Mouse (Mus musculus) MEL (cell line): Measurements from ENCODE around the gene Polr1a. TPM values are rescaled to one million over a fixed set of nuclear protein-coding genes. Genes with fewer than 3 reads are reported as not detected.
A peak's percentile ranks its signal among the peaks of the same experiment; 100 is the strongest.

Source experiments
- DNase-seq: peaks from one replicate; pipeline ENCODE4 v3.0.0; 2011; ENCODE audit warnings: low read depth, low spot score
- H3K27ac ChIP-seq: 2 replicates; pipeline ENCODE4 v1.5.1; 2012; ENCODE audit warnings: low read depth, mild to moderate bottlenecking, control low read depth, low read length, moderate library complexity; ENCODE audit not compliant: control insufficient read depth
- H3K27me3 ChIP-seq, 2 experiments: fragments of 150-350 bp in 1 of 2; sonication (generic) in 1 of 2; 2 replicates each; pipeline ENCODE4 v1.6.1; 2012; ENCODE audit warnings: low read length in 2 of 2, mild to moderate bottlenecking in 2 of 2, improper control_type of control experiment in 1 of 2, moderate library complexity in 1 of 2; ENCODE audit not compliant: insufficient read depth in 2 of 2, control insufficient read depth in 1 of 2
- H3K36me3 ChIP-seq, 2 experiments: 2 replicates each; pipeline ENCODE4 v1.6.1; 2012 to 2014; ENCODE audit warnings: low read length in 2 of 2, improper control_type of control experiment in 1 of 2, inconsistent platforms in 1 of 2, mild to moderate bottlenecking in 1 of 2; ENCODE audit not compliant: insufficient read depth in 2 of 2, control insufficient read depth in 1 of 2
- H3K4me1 ChIP-seq, 2 experiments: fragments of 150-350 bp in 1 of 2; sonication (generic) in 1 of 2; 2 replicates each; pipeline ENCODE4 v1.6.1; 2012; ENCODE audit warnings: low read length in 2 of 2, improper control_type of control experiment in 1 of 2, mild to moderate bottlenecking in 1 of 2; ENCODE audit not compliant: insufficient read depth in 2 of 2, control insufficient read depth in 1 of 2
- H3K4me3 ChIP-seq, 2 experiments: fragments of 150-350 bp in 1 of 2; sonication (generic) in 1 of 2; 2 replicates each; pipeline ENCODE4 v1.5.1; 2012; ENCODE audit warnings: low read depth in 2 of 2, low read length in 2 of 2, mild to moderate bottlenecking in 2 of 2, moderate library complexity in 2 of 2, control low read depth in 1 of 2, improper control_type of control experiment in 1 of 2; ENCODE audit not compliant: control insufficient read depth in 1 of 2, insufficient read depth in 1 of 2
- H3K79me2 ChIP-seq: 2 replicates; pipeline ENCODE4 v1.6.1; 2012; ENCODE audit warnings: mild to moderate bottlenecking, low read length, moderate library complexity; ENCODE audit not compliant: control insufficient read depth, poor library complexity, insufficient read depth
- H3K9ac ChIP-seq: 2 replicates; pipeline ENCODE4 v1.6.1; 2012; ENCODE audit warnings: low read depth, mild to moderate bottlenecking, control low read depth, low read length, moderate library complexity; ENCODE audit not compliant: control insufficient read depth, poor library complexity, severe bottlenecking
- H3K9me3 ChIP-seq: fragments of 150-350 bp; sonication (generic); replicated peaks from 2 replicates; pipeline ENCODE4 v1.6.1; 2012; ENCODE audit warnings: mild to moderate bottlenecking, low read length, improper control_type of control experiment, moderate library complexity; ENCODE audit not compliant: insufficient read depth
- CHD1 ChIP-seq: IDR thresholded peaks from 2 replicates; pipeline ENCODE4 v1.6.1; 2012; ENCODE audit warnings: low read depth, mild to moderate bottlenecking, inconsistent platforms, low read length, improper control_type of control experiment
- CHD2 ChIP-seq: IDR thresholded peaks from 2 replicates; pipeline ENCODE4 v1.6.1; 2011; ENCODE audit warnings: low read length, improper control_type of control experiment
- GATA1 ChIP-seq: IDR thresholded peaks from 2 replicates; pipeline ENCODE4 v1.6.1; 2011; ENCODE audit warnings: low read depth, low read length, improper control_type of control experiment
- MAX ChIP-seq: IDR thresholded peaks from 2 replicates; pipeline ENCODE4 v1.6.1; 2011; ENCODE audit warnings: low read length, improper control_type of control experiment
- MEF2A ChIP-seq: IDR thresholded peaks from 2 replicates; pipeline ENCODE4 v1.6.1; 2014; ENCODE audit warnings: low read depth, mild to moderate bottlenecking, inconsistent platforms, low read length, improper control_type of control experiment; ENCODE audit not compliant: poor library complexity, insufficient replicate concordance, severe bottlenecking; ENCODE audit errors: extremely low read depth
- MYB ChIP-seq: IDR thresholded peaks from 2 replicates; pipeline ENCODE4 v1.6.1; 2011; ENCODE audit warnings: mild to moderate bottlenecking, low read depth, low read length, improper control_type of control experiment
- POLR2A ChIP-seq, 2 experiments: IDR thresholded peaks; 2 replicates each; pipeline ENCODE4 v1.6.1; 2011 to 2012; ENCODE audit warnings: low read length in 2 of 2, mild to moderate bottlenecking in 2 of 2, control low read depth in 1 of 2, improper control_type of control experiment in 1 of 2, low read depth in 1 of 2, moderate library complexity in 1 of 2; ENCODE audit not compliant: control insufficient read depth in 1 of 2, insufficient read depth in 1 of 2, poor library complexity in 1 of 2
- POLR2AphosphoS2 ChIP-seq: IDR thresholded peaks from 2 replicates; pipeline ENCODE4 v1.6.1; 2011; ENCODE audit warnings: low read length, improper control_type of control experiment
- POLR2AphosphoS5 ChIP-seq: IDR thresholded peaks from 2 replicates; pipeline ENCODE4 v1.6.1; 2012; ENCODE audit warnings: low read depth, borderline replicate concordance, mild to moderate bottlenecking, inconsistent platforms, low read length, moderate library complexity, mixed read lengths
- SIN3A ChIP-seq: IDR thresholded peaks from 2 replicates; pipeline ENCODE4 v1.6.1; 2012; ENCODE audit warnings: low read length, improper control_type of control experiment, inconsistent platforms
- SMC3 ChIP-seq: IDR thresholded peaks from 2 replicates; pipeline ENCODE4 v1.6.1; 2011; ENCODE audit warnings: low read depth, low read length, improper control_type of control experiment
- TAL1 ChIP-seq: IDR thresholded peaks from 2 replicates; pipeline ENCODE4 v1.6.1; 2012; ENCODE audit warnings: mild to moderate bottlenecking, inconsistent platforms, low read length, moderate library complexity, mixed read lengths
- TCF12 ChIP-seq: IDR thresholded peaks from 2 replicates; pipeline ENCODE4 v1.6.1; 2014; ENCODE audit warnings: low read depth, mild to moderate bottlenecking, inconsistent platforms, low read length, improper control_type of control experiment, moderate library complexity
- USF2 ChIP-seq, 2 experiments: IDR thresholded peaks; 2 replicates each; pipeline ENCODE4 v1.6.1; 2011 to 2012; ENCODE audit warnings: improper control_type of control experiment in 2 of 2, low read length in 2 of 2, borderline replicate concordance in 1 of 2, inconsistent platforms in 1 of 2, low read depth in 1 of 2, mild to moderate bottlenecking in 1 of 2; ENCODE audit not compliant: insufficient read depth in 1 of 2
- ZC3H11A ChIP-seq: IDR thresholded peaks from 2 replicates; pipeline ENCODE4 v1.6.1; 2012; ENCODE audit warnings: low read depth, mild to moderate bottlenecking, inconsistent platforms, low read length, improper control_type of control experiment
- ZKSCAN1 ChIP-seq: IDR thresholded peaks from 2 replicates; pipeline ENCODE4 v1.6.1; 2012; ENCODE audit warnings: low read depth, mild to moderate bottlenecking, inconsistent platforms, low read length, improper control_type of control experiment, moderate library complexity
- ZNF384 ChIP-seq: IDR thresholded peaks from 2 replicates; pipeline ENCODE4 v1.6.1; 2012; ENCODE audit warnings: low read depth, mild to moderate bottlenecking, inconsistent platforms, low read length, improper control_type of control experiment
- polyA plus RNA-seq, 2 experiments: library from polyadenylated mRNA; stranded (reverse) in 1 of 2; unstranded in 1 of 2; fragments of >175 nt in 1 of 2; fragments of >200 nt in 1 of 2; gene quantifications; 2 replicates each; pipeline versions ENCODE4 v1.2.1 to v1.2.4; 2012; ENCODE audit warnings: low replicate concordance in 2 of 2, low read depth in 1 of 2; ENCODE audit not compliant: insufficient read length in 2 of 2, insufficient read depth in 1 of 2, missing spikeins in 1 of 2
- total RNA-seq: library from RNA; depleted of rRNA; stranded (reverse); fragments of 300-350 nt; gene quantifications from 2 replicates; pipeline ENCODE4 v1.2.3, GENCODE M21; 2012

Gene Polr1a
- total and polyA plus RNA-seq, 3 experiments: 68.4 to 211 (median 105) TPM

DNA sequence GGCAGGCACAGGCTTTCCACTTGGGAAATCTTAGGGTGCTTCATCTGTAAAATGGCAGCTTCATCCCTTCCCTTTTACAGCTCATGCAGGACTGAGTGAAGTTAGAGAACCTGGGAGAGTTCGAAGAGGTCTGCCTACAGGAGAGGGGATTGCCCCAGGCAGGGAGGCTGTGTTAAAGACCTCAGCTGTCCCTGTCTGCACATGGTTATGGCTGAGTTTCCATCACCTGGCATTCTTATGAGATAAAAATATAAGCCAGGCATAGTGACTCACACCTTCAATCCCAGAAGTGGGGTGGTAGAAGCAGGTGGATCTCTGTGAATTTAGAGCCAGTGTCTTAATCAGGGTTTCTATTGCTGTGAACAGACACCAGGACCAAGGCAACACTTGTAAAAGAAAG lies 100.6 kb downstream of the Polr1a start:
- peaks cover 3 to 4% of the 10 kb centered on the region in 2 experiments; a peak in 2 of 4 replicates for H3K4me1 ChIP-seq
- no peak overlapping the region for H3K27ac ChIP-seq
- H3K9me3 ChIP-seq: no peaks in the 10 kb centered on the region
- H3K4me3 ChIP-seq: no peak overlapping the region
- DNase-seq: peak; percentile 0
- TF ChIP-seq TCF12 (no peak), CHD1 (no peak), ZKSCAN1 (no peak), MEF2A (no peak), POLR2AphosphoS2 (no peak), ZNF384 (no peak), POLR2AphosphoS5 (no peak), TAL1 (no peak), SMC3 (no peak), USF2 (IDR thresholded peaks at IDR 0.05; ENCODE audit: borderline replicate concordance in 1 of 2, insufficient read depth in 1 of 2, low read depth in 1 of 2, low read length in 2 of 2) (no peak), ZC3H11A (no peak), POLR2A (IDR thresholded peaks at IDR 0.05; ENCODE audit: control insufficient read depth in 1 of 2, insufficient read depth in 1 of 2, low read depth in 1 of 2, low read length in 2 of 2, poor library complexity in 1 of 2) (no peak), SIN3A (no peak), MYB (no peak), MAX (no peak)
- no peaks in the 10 kb centered on the region; a peak in 1 of 4 replicates for H3K36me3 ChIP-seq
- H3K9ac ChIP-seq: no peak overlapping the region
- H3K27me3 ChIP-seq: peaks cover 0 to 3% of the 10 kb centered on the region in 2 experiments; a peak in 1 of 4 replicates
- H3K79me2 ChIP-seq: no peaks in the 10 kb centered on the region

DNA sequence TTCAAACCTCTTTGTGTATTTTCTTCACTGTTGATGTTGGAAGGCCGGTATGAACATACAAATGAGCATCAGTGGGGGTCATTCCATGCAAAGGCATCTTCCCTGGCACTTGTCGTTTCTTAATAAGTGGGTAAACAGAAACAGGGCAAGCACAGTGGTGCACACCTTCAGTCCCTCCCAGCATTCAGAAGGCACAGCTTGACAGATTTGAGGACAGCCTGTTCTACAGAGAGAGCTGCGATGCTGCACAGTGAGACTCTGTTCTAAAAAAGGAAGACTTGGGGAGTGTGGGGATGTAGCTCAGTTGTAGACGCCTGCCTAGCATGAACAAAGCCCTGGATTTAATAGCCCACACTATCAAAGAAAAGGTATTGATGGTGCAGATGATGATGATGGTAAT lies 105.2 kb downstream of the Polr1a start:
- H3K4me3 ChIP-seq: no peak overlapping the region
- H3K9me3 ChIP-seq: no peaks in the 10 kb centered on the region
- TF ChIP-seq CHD2 (no peak), GATA1 (no peak), POLR2A (IDR thresholded peaks at IDR 0.05; ENCODE audit: control insufficient read depth in 1 of 2, insufficient read depth in 1 of 2, low read depth in 1 of 2, low read length in 2 of 2, poor library complexity in 1 of 2) (no peak), TAL1 (no peak), POLR2AphosphoS2 (no peak)
- no peak for DNase-seq
- H3K4me1 ChIP-seq: no peaks in the 10 kb centered on the region
- no peaks in the 10 kb centered on the region for H3K36me3 ChIP-seq
- no peak overlapping the region for H3K9ac ChIP-seq
- no peak overlapping the region for H3K27ac ChIP-seq
- H3K79me2 ChIP-seq: no peaks in the 10 kb centered on the region
- peaks cover 2 to 6% of the 10 kb centered on the region in 2 experiments for H3K27me3 ChIP-seq
